Mouse (Mus musculus): Measurements from ENCODE around the gene Npm1.

Gene Npm1

DNA sequence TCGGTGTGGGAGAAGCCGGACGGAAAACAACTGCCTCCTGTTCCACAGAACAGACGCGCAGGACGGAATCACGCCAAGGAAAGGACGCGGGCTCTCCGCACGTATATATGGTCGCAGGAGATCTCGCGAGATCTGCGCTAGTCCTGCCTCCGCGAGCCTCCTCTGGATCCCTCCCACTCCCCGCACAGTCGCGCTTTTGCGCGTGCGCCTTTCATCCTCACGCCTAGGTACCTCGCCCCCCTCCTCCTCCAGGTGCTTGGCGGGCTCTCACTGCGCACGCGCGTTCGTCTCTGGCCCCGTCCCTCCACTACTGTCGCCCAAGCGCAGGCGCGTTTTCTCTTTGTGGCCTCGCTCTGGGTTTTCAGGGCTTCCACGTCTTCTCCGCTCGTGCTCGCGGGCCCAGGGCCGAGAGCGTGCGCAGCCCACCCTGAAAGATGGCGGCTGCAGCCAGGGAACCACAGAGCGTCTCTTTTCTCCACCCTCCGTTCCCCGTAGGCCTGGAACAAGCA is at the start of gene Npm1:
Gene Npm1, minus strand, starts transcription at position 209 of the 509 bp plus-strand sequence.
- peak; percentile 99 for DNase-seq (ENCODE audit: low spot score)

DNA sequence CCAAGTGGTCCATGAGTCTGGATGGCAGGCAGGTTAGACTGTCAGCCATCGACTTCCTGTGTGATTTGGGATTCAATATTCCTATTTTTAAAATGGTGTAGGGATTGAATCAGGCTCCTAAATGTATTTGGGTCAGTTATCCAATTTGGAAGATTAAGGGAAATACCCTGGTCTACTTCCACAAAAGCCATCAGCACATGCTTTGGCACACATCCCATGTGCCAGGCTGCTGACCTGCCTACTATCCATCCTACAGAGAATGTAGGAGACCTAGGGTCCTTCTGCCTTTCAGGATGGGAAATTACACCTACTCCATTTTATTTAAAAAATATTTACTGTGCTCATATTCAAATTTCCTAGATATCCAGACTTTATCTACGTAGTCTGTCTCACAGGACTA is 44.4 kb upstream of the Npm1 start:
- no peak for DNase-seq (ENCODE audit: low spot score)

DNA sequence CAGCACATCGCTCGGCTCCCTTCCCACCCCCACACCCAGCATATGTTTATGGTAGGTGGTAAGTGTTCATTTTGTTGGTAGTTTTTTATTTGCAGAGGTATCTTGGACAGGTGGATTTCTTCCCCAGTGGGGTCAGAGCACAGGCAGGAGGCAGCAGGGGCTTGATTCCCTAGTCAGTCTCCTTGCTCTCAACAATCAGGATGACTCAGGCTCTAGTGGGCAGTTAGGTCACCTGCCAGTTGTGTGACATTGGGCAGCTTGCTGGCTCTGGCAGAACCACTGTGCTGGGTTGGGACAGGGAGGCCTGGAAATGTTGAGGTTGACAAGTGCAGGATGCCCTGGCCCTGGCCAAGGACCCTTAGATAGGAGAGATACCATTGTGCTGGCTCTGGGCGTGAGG is 42.0 kb upstream of the Npm1 start:
- DNase-seq (ENCODE audit: low spot score), result no peak

DNA sequence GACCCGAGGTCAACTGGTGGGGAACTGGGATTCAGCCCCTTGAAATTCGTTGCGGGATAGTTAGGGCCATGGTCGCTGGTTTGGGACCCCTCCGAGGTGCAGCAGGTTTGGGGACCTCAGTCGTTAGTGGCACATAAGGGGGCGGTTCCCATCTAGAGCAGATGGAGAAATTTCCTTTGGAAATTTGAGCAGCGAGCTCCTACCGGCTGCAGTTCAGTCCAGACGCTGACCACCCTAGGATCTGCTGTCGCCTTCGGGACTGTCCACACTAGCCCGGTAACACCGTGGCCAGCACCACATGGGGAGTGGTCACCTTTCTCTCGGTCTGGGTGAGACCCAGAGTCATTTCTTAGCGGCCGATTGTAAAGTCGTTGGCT is 41.3 kb upstream of the Npm1 start:
- DNase-seq (ENCODE audit: low spot score), result no peak

DNA sequence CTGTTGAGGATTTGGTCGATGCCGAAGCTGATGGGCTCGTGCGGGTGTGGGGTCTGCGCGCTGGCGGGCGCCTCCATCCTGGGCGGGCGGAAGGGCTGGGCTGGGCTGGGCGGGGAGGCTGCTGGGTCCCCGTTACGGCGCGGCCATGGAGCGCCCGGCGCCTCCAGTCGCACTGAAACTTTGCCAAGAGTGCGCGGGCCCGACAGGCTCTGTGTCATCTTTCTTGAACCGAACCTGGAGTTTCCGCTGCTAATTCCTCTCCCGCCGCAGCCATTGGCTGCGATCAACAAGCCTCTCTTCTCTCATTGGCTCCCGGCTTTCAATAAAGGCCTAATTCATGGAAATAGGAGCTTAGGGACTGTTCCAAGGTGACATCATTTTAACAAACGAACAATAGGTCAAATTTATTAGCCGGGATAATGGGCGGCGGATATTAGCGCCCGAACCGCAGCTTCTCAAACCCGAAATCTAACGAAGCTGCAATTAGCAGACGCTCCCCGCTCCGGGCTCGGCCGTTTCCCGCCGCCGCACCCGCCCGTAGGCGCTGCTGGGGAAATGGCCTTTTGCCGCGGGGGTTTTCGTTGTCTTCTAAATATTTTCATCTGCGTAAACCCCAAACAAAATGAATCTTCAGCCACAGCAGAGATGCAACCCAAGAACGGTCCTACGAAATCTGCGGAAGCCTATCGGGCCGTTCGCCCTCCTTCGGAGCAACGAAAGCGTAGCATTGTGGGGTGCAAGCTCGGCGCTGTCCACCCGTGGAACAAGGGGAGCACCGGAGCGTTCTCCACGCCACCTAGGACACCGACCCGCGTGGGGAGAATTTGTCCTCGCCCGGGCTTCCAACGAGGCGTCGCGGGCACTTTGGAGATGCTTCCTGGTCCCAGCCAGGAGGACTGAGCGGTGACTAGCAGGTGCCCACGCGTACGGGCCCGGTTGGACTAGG is 40.6 kb upstream of the Npm1 start, which contains the start of gene Tlx3:
Gene Tlx3, minus strand, starts transcription at position 207 of the 946 bp plus-strand sequence.
- DNase-seq (ENCODE audit: low spot score), result peak; percentile 58

DNA sequence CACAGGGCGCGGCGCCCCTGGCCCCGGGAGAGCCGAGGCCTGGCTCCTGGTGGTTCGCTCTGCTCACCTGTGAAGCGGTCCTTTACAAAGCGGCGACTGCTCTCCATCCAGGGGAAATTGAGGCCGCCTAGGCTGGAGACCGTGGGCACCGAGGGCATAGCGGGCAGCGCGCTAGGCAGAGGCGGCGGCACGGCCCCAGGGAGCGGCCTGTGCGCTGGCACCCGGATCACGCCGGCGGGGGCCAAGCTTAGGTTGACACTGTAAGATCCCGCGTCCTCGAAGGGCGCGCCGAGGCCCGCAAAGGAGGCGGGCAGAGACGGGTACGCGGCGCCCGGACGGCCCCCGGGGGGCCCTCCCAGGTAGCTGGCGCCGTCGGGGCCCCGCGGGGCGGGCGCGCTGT is 40.0 kb upstream of the Npm1 start:
- DNase-seq (ENCODE audit: low spot score), result no peak

DNA sequence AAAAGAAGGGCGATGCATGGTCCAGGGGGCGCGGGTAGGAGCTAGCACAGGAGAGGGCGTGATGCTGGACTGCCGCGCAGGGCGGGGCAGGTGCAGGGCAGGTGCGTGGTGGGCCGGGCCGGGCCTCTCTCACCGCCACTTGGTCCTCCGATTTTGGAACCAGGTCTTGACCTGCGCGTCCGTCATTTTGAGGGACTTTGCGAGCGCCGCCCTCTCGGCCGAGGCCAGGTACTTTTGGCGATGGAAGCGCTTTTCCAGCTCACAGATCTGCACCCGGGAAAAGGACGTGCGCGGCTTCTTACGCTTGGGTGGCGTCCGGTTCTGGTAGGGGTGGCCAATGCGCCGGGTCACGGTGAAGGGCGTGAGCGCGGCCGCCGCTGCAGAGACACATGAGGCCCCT is 39.3 kb upstream of the Npm1 start:
- DNase-seq (ENCODE audit: low spot score), result no peak

DNA sequence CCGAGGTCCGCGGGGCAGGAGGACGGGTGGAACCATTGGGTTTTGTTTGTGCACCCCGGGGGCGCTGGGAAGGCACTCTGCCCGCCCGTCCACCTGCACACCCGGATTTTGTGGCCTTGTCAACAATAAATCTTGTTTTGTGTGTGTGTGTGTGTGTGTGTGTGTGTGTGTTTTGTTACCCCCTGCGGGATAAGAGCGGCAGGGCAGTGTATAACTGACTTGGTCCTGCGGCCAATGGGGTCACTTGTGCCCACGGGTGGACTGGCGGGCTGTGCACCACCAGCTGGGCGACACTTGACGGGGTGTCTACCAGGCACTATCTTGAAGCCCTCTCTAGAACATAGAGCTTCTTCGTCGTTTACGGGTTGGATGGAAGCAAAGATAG is 38.6 kb upstream of the Npm1 start:
- no peak for DNase-seq (ENCODE audit: low spot score)

DNA sequence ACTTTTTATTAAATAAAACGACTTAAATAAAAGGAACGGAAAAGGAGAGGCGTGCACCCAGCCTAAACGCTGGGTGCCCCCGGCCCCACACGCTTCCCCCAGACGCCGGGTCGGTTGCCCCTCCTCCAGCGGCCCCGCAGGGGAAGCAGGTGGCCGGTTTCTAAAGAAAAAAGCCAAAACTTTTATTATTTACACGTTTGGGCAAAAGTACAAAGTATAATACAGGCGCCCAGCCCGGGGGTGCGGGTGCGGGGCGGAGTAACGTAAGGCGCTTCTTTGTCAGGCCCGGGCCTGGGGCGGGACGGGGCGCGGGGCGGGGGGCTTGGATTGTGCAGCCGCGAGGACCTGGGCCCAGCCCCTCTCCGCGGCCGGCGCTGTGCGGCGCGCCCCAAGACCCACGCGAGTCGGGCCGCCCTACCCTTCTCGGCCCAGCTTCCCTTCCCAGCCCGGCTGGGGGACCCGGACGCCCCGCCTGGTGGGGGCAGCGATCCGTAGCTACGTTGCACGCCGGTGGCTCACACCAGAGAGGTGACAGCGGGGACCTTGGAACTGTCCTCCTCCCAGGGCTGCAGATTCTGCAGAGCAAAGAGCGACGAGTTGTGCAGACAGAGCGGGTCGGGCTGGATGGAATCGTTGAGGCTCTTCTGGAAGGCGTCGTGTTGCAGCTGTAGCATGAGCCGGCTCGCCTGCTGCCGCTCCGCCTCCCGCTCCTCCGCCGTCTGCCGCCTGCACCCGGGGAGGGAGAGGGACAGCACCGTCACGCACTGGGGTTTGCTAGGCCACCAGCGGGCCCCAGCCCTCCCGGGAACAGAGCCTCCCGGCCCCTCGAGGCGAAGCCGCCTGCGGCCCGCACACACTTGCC is 38.0 kb upstream of the Npm1 start:
- no peak for DNase-seq (ENCODE audit: low spot score)

DNA sequence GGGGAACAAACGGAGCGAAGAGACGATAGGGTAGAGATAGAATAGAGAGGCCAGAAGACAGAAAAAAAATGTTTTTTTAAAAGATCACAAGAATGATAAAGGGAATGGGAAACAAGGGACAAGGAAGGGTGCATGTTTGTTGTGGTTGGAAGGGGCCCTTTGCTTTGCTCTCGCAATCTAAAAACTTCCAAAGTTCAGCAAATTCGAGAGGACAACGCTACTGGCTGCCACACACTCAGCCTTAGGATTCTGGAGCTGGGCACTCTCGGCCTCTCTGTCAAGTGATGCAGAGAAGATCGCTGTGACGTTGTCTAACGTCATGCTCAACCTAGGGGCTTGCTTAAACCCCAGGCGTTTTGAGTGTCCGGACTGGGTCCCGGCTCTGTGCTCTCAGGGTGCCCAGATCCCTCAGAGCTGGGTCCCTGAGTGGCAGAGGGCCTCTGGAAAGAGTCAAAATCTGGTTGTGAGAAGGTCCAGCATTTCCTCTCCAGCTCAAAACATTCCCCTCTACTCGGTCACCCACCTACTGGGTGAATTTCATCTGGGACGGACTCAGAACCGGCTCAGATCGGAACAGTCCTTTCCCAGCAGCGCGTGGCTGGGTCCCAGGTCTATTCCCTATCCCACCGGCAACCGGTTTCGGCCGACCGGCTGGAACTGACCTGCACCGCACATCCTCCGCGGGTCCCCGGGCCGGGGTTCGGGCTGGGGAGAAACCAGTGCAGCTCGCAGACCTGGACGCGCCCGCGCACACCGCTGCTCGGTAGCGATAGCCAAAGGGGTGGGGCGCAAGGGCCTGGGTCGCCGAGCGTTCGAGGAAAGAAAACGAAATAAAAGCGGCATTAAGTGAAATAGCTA is 37.1 kb upstream of the Npm1 start:
- DNase-seq (ENCODE audit: low spot score), result no peak

DNA sequence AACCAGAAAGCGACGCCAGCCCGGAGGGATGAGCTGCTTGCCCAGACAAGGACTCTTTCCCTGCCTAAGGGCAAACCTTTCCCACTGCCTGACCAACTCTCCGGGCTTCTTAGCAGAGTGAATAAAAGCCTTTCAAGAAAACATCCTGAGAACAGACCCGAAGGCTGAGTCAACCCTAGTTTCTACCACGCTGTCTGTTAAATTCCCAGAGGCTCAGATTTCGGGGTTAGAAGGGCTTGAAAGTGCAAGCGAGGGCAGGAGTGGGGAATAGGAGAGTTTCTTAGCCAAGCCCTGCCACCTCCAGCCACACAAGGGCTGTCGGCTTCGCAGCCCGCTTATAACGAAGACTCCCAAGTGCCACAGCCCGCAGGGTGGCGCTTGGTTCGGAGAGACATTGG is 36.1 kb upstream of the Npm1 start:
- no peak for DNase-seq (ENCODE audit: low spot score)

DNA sequence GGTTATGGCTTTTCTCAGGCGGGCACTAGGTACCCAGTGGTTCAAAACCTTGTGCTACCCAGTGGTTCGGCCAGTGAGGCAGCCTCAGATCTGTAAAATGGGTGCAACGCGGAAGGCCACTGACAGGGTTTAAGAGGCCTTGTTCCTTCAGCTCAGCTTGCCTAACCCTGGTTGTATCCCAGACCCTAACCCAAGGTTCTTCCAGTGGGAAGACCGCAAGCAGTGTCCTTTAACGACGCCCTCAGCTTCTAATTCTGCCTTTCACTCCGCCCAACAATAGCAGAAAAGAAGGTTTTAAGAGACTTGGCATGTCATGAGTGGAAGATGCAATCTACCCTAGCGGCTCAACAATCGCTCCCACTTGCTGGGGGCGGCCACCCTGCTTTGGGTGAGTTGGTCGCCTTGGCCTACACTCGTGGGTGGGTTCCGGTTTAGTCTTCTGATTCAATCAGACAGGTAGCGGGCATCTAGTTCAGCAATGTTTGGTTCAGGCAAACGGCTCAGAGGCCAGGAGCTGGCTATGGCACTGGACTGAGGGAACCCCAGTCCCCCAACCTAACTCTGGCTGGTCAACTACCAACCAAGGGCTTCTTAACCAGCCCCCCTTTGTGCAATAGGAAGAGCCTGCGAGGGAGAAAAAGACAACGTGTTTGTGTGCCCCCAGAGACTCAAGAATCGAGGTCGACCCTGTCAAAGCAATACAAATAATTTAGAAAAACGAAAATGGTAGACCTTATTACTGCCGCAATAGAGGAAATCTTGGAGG is 35.5 kb upstream of the Npm1 start:
- DNase-seq (ENCODE audit: low spot score), result no peak

DNA sequence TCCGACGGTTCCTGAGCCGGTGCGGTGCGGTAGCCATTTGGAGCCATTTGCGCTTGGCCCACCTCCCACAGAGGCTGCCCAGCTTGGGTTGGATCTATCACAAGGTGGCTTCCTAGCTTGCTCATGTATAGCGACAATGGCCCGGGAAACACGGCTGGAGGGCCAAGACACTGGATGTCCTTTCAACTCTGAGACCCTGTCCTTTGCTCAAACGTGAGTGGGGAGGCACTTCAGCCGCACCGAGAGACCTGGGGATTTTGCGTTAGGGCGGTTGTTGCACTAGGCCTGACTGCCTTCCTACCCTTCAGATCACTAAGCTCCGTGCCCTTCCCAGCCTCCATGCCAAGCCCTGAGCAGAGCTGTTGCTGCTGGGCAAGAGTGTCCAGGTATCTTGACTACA is 34.7 kb upstream of the Npm1 start:
- no peak for DNase-seq (ENCODE audit: low spot score)

DNA sequence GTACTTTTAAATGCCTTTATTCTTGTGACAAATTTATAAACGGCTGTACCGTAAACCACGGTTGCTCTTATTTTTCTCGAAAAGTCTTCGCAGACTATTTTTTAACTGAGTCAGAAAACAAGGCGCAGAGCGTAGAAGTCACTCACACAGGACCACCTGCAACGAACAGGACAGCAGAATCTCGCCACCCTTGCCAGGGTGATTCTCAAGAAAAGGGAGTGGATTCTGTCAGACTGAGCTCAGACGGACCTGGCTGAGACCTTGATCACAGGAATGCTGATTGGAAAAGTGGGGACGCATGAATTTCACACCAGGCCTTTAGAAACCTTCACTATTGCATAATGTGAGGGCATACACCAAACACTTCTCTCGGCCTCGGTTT is 34.1 kb upstream of the Npm1 start:
- DNase-seq (ENCODE audit: low spot score), result no peak

DNA sequence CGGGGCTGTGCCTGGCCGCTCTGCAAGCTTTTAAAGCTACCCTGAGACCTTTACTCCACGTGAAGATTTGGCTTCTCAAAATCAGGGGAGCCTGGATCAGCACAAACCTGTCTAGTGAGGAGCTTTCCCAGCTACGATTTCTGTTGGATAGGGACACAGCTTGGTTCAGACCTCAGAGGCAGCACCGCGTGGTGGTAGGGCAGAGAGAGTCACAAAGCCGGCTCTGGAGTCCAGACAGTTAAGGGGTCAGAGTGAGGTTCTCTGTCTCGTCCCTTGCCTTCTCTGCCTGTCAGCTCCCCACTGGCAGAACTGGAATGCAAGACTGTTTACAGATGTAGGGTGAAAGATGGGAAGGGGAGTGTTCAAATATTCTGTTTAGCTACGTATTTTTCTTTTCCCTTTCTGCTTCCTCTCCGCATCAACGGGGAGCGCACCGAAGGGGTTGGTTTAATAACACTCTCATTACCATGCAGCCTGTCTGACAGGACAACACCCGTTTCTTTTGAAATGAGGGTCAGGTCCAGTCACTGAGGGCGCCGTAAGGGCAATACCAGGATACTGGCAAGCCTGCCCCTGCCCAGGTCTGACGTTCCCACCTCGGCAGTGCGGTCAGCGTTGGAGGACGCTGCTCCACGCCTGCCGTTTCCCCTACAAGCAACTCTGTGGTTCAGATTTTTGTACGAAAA is 33.6 kb upstream of the Npm1 start:
- no peak for DNase-seq (ENCODE audit: low spot score)

DNA sequence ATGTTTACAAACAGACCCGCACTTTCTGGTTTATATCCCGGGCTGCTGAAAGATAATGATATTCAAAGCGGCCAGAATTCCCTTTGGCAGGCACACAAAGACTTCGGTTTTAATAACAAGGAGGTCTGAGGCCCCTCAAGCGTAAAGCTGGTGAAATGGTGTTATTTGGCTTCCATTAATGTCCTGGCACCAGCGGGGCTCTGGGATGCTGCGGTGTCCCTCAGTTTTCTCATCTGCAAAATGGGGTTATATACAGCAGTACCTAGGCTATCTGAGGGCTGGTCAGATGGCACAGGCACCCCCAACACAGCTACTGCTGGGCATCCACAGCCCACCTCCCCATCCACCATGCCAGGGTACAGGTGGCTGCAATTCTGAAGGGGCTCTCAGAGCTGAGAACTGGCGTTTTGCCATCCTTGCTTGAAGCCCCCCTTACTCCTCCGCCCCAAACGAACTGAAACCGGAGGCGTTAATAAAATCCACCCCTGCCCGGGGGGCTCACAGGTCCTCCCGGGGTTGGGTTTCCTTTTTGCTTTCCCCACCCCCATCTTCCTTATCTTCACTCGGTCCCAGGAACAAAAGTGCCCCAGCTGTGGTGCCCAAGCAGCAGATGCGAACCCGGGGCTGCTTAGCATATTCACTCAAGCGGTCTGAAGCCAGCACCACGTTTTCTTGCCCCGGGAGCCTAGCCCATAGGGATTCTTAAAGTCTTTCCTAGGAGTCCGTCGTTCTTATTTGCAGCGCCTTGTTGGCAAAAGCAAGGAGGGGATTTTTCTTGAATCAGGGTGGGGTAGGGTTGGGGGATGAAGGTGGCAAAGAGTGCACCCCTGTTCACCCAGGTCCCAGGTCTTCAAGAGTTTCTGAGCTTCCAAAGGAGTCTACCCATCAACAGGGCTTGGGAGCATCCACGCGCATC is 32.8 kb upstream of the Npm1 start:
- DNase-seq (ENCODE audit: low spot score), result no peak

DNA sequence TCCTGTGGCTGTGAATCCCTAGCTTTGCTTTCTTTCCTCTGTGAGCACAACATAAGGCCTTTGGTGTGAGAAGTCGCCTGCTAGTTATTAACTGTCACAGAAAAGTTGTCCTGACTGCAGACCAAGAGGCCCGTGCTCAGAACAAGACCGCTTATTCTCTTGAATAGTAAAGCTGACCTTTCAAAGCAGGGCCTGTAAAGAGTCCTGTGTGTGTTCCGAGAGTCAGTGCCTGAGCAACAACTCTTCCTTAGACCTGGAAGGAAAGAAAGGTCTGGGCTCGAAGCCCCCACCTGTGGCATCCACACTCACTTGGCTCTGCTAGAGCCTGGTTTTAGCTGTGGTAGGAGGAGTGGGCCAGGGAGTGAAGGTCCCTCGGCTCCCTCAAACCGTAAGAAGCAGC is 32.1 kb upstream of the Npm1 start:
- DNase-seq (ENCODE audit: low spot score), result no peak

DNA sequence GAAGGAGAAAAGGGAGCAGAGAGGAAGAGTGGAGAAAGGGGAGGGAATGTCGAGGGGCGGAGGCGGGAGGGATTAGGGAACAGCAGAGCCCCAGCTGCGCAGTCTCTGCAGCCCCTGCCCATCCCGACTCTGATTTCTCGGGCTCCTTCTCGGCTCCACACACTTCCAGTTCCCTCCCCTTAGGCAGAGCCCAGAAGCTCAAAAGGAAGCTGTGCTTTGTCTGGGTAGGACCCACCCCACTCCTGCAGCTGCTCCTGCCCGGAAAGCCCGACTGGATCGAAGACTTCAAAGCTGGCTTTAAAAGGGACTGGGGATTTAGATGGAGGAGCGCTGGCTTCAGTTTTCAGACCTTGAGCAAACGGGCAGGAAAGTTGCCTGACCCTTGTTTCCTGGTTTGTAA is 30.7 kb upstream of the Npm1 start:
- no peak for DNase-seq (ENCODE audit: low spot score)

DNA sequence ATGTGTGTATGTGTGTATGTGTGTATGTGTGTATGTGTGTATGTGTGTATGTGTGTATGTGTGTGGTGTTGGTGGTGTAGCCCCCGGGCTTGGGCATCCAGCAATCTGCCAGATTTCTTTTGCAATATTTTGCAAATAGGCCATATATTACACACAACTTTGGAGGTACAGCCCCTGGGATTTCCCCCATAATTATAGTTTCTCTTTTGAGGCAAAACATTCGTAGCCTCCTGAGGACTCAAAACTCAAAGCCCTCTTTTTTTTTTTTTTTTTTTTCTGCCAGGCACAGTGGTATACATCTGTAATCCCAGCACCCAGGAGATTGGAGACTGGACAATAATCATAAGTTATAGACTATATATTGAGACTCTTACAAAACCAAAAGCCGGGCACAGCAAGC is 18.8 kb upstream of the Npm1 start:
- DNase-seq (ENCODE audit: low spot score), result no peak

DNA sequence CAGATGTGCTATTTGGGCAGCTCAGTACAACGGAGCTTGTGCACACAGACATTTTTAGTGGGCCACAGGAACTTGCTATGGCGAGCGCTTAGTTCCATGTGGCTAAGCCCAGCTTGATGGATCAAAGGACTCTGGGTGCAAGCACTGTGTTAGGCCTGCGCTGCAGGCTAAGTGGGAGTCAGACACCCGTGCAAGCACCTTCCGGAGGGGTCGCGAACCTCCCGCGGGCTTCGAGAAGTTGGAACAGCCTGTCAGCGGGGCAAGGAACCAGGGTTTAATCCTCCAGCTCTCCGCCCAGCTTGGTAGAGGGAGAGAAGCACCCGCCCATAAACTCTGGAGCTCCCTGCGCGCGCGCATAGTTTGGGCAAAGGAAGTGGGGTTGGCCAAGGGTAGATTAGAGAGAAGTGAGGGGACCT is 17.7 kb upstream of the Npm1 start:
- no peak for DNase-seq (ENCODE audit: low spot score)
